Mouse (Mus musculus): ENCODE data around the gene Gm17190. TPM values are rescaled to one million over a fixed set of nuclear protein-coding genes. Genes with fewer than 3 reads are reported as not detected.
A peak's percentile ranks its signal among the peaks of the same experiment; 100 is the strongest.
"Not testable (repeated sequence)": the region's sequence is repeated elsewhere in the genome, so short reads cannot be mapped to it uniquely, and the experiment has no call there.

Gm17190 gene
- total RNA-seq (2022) = not detected

- DNase-seq (ENCODE audit: low spot score in 2 of 2) = not testable (repeated sequence)
These were observed at the start of gene Gm17190 for GRCm38 (mm10) chr13:96081754-96082153. TSS of gene Gm17190 (plus strand) at chr13:96082054.

- no peak for DNase-seq (ENCODE audit: low spot score in 2 of 2)
These were observed 42.3 kb upstream of the Gm17190 start for GRCm38 (mm10) chr13:96039536-96039935.

- no peak for DNase-seq (ENCODE audit: low spot score in 2 of 2)
These were observed 41.4 kb upstream of the Gm17190 start for GRCm38 (mm10) chr13:96040275-96041042.

- no peak for DNase-seq (ENCODE audit: low spot score in 2 of 2)
These were observed 36.5 kb upstream of the Gm17190 start for GRCm38 (mm10) chr13:96045396-96045795.

- DNase-seq (ENCODE audit: low spot score in 2 of 2) = no peak
These were observed 29.1 kb upstream of the Gm17190 start for GRCm38 (mm10) chr13:96052755-96053154.

- DNase-seq (ENCODE audit: low spot score in 2 of 2) = no peak
These were observed 8.3 kb upstream of the Gm17190 start for GRCm38 (mm10) chr13:96073555-96073954.

GRCm38 (mm10) chr13:96081276-96081675, 578 bp upstream of the Gm17190 start, which contains the start of gene Gm20075:
TSS of gene Gm20075 (minus strand) at chr13:96081376.
- DNase-seq (ENCODE audit: low spot score in 2 of 2) = not testable (repeated sequence)

GRCm38 (mm10) chr13:96085581-96086302, 3.9 kb downstream of the Gm17190 start:
- DNase-seq (ENCODE audit: low spot score in 2 of 2) = no peak

GRCm38 (mm10) chr13:96090929-96091328, 9.1 kb downstream of the Gm17190 start:
- no peak for DNase-seq (ENCODE audit: low spot score in 2 of 2)

GRCm38 (mm10) chr13:96106367-96106766, 24.5 kb downstream of the Gm17190 start:
- no peak for DNase-seq (ENCODE audit: low spot score in 2 of 2)

GRCm38 (mm10) chr13:96110767-96111166, 28.9 kb downstream of the Gm17190 start:
- no peak for DNase-seq (ENCODE audit: low spot score in 2 of 2)

GRCm38 (mm10) chr13:96112711-96113110, 30.9 kb downstream of the Gm17190 start:
- no peak for DNase-seq (ENCODE audit: low spot score in 2 of 2)

GRCm38 (mm10) chr13:96125011-96125410, 43.2 kb downstream of the Gm17190 start:
- no peak for DNase-seq (ENCODE audit: low spot score in 2 of 2)

- DNase-seq (ENCODE audit: low spot score in 2 of 2) = no peak
These were observed 44.8 kb downstream of the Gm17190 start for GRCm38 (mm10) chr13:96126669-96127068.

- no peak for DNase-seq (ENCODE audit: low spot score in 2 of 2)
These were observed 47.2 kb downstream of the Gm17190 start for GRCm38 (mm10) chr13:96129081-96129480.

GRCm38 (mm10) chr13:96131050-96131449, 49.2 kb downstream of the Gm17190 start:
- DNase-seq (ENCODE audit: low spot score in 2 of 2) = peak; percentile 35 to 46

- no peak for DNase-seq (ENCODE audit: low spot score in 2 of 2)
These were observed 50.1 kb downstream of the Gm17190 start for GRCm38 (mm10) chr13:96131911-96132310.

GRCm38 (mm10) chr13:96132401-96132816, 50.6 kb downstream of the Gm17190 start, which contains the start of gene Sv2c:
TSS of gene Sv2c (minus strand) at chr13:96132577.
- peak in 1 of 2 experiments; percentile 46 for DNase-seq (ENCODE audit: low spot score in 2 of 2)

All from layer of hippocampus, adult 8-10 months (tissue).